Mouse (Mus musculus): ENCODE results near the gene Dpf2.

- peak; percentile 95 for TF ChIP-seq CTCF (conservative IDR thresholded peaks at IDR 0.05; ENCODE audit: insufficient read depth, insufficient read length, low read depth, low read length)
- TF ChIP-seq POLR2A (IDR thresholded peaks at IDR 0.05; ENCODE audit: low read depth, low read length): no peak
Measured at GRCm38 (mm10) chr19:5849843-5850527, 62.8 kb downstream of the Dpf2 start.
